Mouse (Mus musculus): ENCODE results near the gene Cdip1. TPM values are rescaled to one million over a fixed set of nuclear protein-coding genes. Genes with fewer than 3 reads are reported as not detected.

The Cdip1 gene
- total RNA-seq, 2 experiments from 2014 or later = 69.3 to 82.9 TPM

- Histone ChIP-seq H3K27ac (no peak overlapping the region), H3K4me3 (no peak overlapping the region)
- intact Hi-C loops (cut with DNase I) = loop anchor here (2.0 to 5.0 kb wide), 2 partner anchors 31 to 159 kb away; no protein-coding TSS in a partner anchor
- peak; percentile 65 for TF ChIP-seq CTCF (IDR thresholded peaks at IDR 0.05)
- DNase-seq = no peak
These were observed 1.2 kb upstream of the Cdip1 start for GRCm38 (mm10) chr16:4791332-4791731.

- intact Hi-C loops (cut with DNase I) = no loop called here
These were observed 752 bp downstream of the Cdip1 start for GRCm38 (mm10) chr16:4789311-4789768.

GRCm38 (mm10) chr16:4788176-4788575 lies 1.9 kb downstream of the Cdip1 start:
- intact Hi-C loops (cut with DNase I) = no loop called here
- DNase-seq = no peak
- Histone ChIP-seq H3K27ac (peak overlapping the region; percentile 99; the same call in 1 of the 2 replicates), H3K4me3 (peak overlapping the region; percentile 80)
- TF ChIP-seq CTCF (IDR thresholded peaks at IDR 0.05) = no peak

More at GRCm38 (mm10) chr16:4789311-4789768, 752 bp downstream of the Cdip1 start:
- no peak for TF ChIP-seq CTCF (IDR thresholded peaks at IDR 0.05)
- DNase-seq = peak; percentile 54
- Histone ChIP-seq H3K4me3 (peak overlapping the region; percentile 80), H3K27ac (peak overlapping the region; percentile 99)

- Histone ChIP-seq H3K4me3 (no peak overlapping the region), H3K27ac (peak overlapping the region; percentile 61)
- TF ChIP-seq CTCF (IDR thresholded peaks at IDR 0.05) = no peak
- intact Hi-C loops (cut with DNase I) = no loop called here
- no peak for DNase-seq
These were observed 4.4 kb downstream of the Cdip1 start for GRCm38 (mm10) chr16:4785706-4786105.

GRCm38 (mm10) chr16:4782515-4782914 lies 7.6 kb downstream of the Cdip1 start:
- no peak for DNase-seq
- Histone ChIP-seq H3K4me3 (no peak overlapping the region), H3K27ac (peak overlapping the region; percentile 90)
- intact Hi-C loops (cut with DNase I) = no loop called here
- TF ChIP-seq CTCF (IDR thresholded peaks at IDR 0.05) = no peak

GRCm38 (mm10) chr16:4781524-4782196 lies 8.4 kb downstream of the Cdip1 start:
- intact Hi-C loops (cut with DNase I) = loop anchor here (2.0 kb wide), 1 partner anchor 15 kb away; no protein-coding TSS in a partner anchor
- H3K27ac ChIP-seq = peak overlapping the region; percentile 90
- peak overlapping the region; percentile 3; the same call in 1 of the 2 replicates for H3K4me3 ChIP-seq
- peak; percentile 88 for DNase-seq
- TF ChIP-seq CTCF (IDR thresholded peaks at IDR 0.05) = no peak

GRCm38 (mm10) chr16:4778940-4779339 lies 11.2 kb downstream of the Cdip1 start:
- H3K27ac ChIP-seq = no peak overlapping the region
- no peak for DNase-seq
- no peak overlapping the region for H3K4me3 ChIP-seq
- intact Hi-C loops (cut with DNase I) = no loop called here
- TF ChIP-seq CTCF (IDR thresholded peaks at IDR 0.05) = no peak

GRCm38 (mm10) chr16:4777905-4778609 lies 12.0 kb downstream of the Cdip1 start:
- Histone ChIP-seq H3K4me3 (no peak overlapping the region), H3K27ac (no peak overlapping the region)
- intact Hi-C loops (cut with DNase I) = no loop called here
- no peak for DNase-seq
- no peak for TF ChIP-seq CTCF (IDR thresholded peaks at IDR 0.05)

- Histone ChIP-seq H3K27ac (peak overlapping the region; percentile 13; the same call in 1 of the 2 replicates), H3K4me3 (no peak overlapping the region)
- no peak for TF ChIP-seq CTCF (IDR thresholded peaks at IDR 0.05)
- peak; percentile 33 for DNase-seq
- intact Hi-C loops (cut with DNase I) = no loop called here
These were observed 12.8 kb downstream of the Cdip1 start for GRCm38 (mm10) chr16:4777171-4777904.

- TF ChIP-seq CTCF (IDR thresholded peaks at IDR 0.05) = no peak
These were observed 16.7 kb downstream of the Cdip1 start for GRCm38 (mm10) chr16:4773289-4773970.

GRCm38 (mm10) chr16:4768719-4769118 lies 21.4 kb downstream of the Cdip1 start:
- H3K4me3 ChIP-seq = no peak overlapping the region
- intact Hi-C loops (cut with DNase I) = loop anchor here (10.0 kb wide), 1 partner anchor 96 kb away; no protein-coding TSS in a partner anchor
- H3K27ac ChIP-seq = peak overlapping the region; percentile 90
- DNase-seq = no peak
- TF ChIP-seq CTCF (IDR thresholded peaks at IDR 0.05) = no peak

More at GRCm38 (mm10) chr16:4773289-4773970, 16.7 kb downstream of the Cdip1 start:
- peak overlapping the region; percentile 77 for H3K27ac ChIP-seq
- H3K4me3 ChIP-seq = no peak overlapping the region
- peak; percentile 67 for DNase-seq
- intact Hi-C loops (cut with DNase I) = no loop called here
